Mouse (Mus musculus) testis, adult 2 months (tissue): Measurements from ENCODE around the gene Serpinb5.

Experiments
- CTCF ChIP-seq: fragments of 200-500 bp; IDR thresholded peaks from 2 replicates; pipeline ENCODE4 v1.5.1; 2012; ENCODE audit warnings: low read depth, mild to moderate bottlenecking, inconsistent platforms, low read length, moderate library complexity; ENCODE audit not compliant: control insufficient read depth, insufficient read depth, insufficient replicate concordance
- POLR2A ChIP-seq: fragments of 200-500 bp; IDR thresholded peaks from 2 replicates; pipeline ENCODE4 v1.6.1; 2012; ENCODE audit warnings: low read depth, mild to moderate bottlenecking, inconsistent platforms, low read length, moderate library complexity; ENCODE audit not compliant: control insufficient read depth

DNA sequence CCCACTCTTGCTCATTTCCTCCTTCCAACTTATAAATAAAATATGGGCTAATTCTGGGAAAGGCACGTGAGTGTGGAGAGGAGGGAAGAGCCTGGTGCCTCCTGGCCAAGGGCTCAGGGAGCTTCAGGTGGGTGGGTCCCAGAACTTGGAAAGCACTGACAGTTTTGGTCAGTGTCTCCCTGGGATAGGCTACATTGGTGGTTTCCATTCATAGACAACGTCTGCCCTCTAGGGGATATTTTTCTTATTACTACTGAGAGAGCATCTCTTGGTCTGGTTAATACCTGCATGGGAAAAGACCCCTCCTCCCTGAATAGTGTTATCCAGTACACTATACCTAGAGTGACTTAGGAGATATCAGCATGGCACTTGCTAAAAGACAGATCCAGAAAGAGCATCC is 22.8 kb downstream of the Serpinb5 start:
- TF ChIP-seq CTCF (no peak), POLR2A (no peak)
